Mouse (Mus musculus): ENCODE measurements around the gene 1700003F12Rik. TPM values are rescaled to one million over a fixed set of nuclear protein-coding genes. Genes with fewer than 3 reads are reported as not detected.

The 1700003F12Rik gene
- polyA plus RNA-seq, 1 experiment from 2014 or later = 1.3 TPM

- peaks cover 14% of the 10 kb centered on the region for H3K36me3 ChIP-seq (ENCODE audit: inconsistent target)
- WGBS (ENCODE audit: missing documents) = 79% methylated on average over 5 of the region's 5 CpGs
- no peak overlapping the region for H3K4me3 ChIP-seq (ENCODE audit: inconsistent target)
- H3K27ac ChIP-seq = no peak overlapping the region
- no peaks in the 10 kb centered on the region for H3K79me2 ChIP-seq (ENCODE audit: inconsistent target)
These were observed 10.4 kb downstream of the 1700003F12Rik start for GRCm38 (mm10) chr2:154557184-154557832.

GRCm38 (mm10) chr2:154558264-154559039, 11.6 kb downstream of the 1700003F12Rik start, which contains the start of gene Necab3:
Gene Necab3, minus strand, starts transcription at chr2:154558890.
- H3K4me3 ChIP-seq (ENCODE audit: inconsistent target) = no peak within 1 kb of the TSS
- peaks cover 24% of the 10 kb centered on the region for H3K36me3 ChIP-seq (ENCODE audit: inconsistent target)
- no peaks in the 10 kb centered on the region for H3K79me2 ChIP-seq (ENCODE audit: inconsistent target)
- 21% methylated on average over 31 of the region's 34 CpGs for WGBS (ENCODE audit: missing documents)
- no peak within 1 kb of the TSS for H3K27ac ChIP-seq

GRCm38 (mm10) chr2:154563612-154564170, 16.8 kb downstream of the 1700003F12Rik start:
- Histone ChIP-seq H3K27ac (no peak overlapping the region), H3K36me3 (ENCODE audit: inconsistent target) (peaks cover 26% of the 10 kb centered on the region), H3K79me2 (ENCODE audit: inconsistent target) (peaks cover 39% of the 10 kb centered on the region), H3K4me3 (ENCODE audit: inconsistent target) (no peak overlapping the region)
- 96% methylated on average over 22 of the region's 22 CpGs for WGBS (ENCODE audit: missing documents)

- Histone ChIP-seq H3K36me3 (ENCODE audit: inconsistent target) (peaks cover 24% of the 10 kb centered on the region), H3K79me2 (ENCODE audit: inconsistent target) (peaks cover 41% of the 10 kb centered on the region), H3K4me3 (ENCODE audit: inconsistent target) (no peak overlapping the region), H3K27ac (no peak overlapping the region)
- 95% methylated on average over 3 of the region's 3 CpGs for WGBS (ENCODE audit: missing documents)
These were observed 18.7 kb downstream of the 1700003F12Rik start for GRCm38 (mm10) chr2:154565562-154565961.

- Histone ChIP-seq H3K36me3 (ENCODE audit: inconsistent target) (peaks cover 16% of the 10 kb centered on the region), H3K4me3 (ENCODE audit: inconsistent target) (no peak overlapping the region), H3K27ac (no peak overlapping the region), H3K79me2 (ENCODE audit: inconsistent target) (peaks cover 41% of the 10 kb centered on the region)
- WGBS (ENCODE audit: missing documents) = 92% methylated on average over 8 of the region's 8 CpGs
These were observed 19.8 kb downstream of the 1700003F12Rik start for GRCm38 (mm10) chr2:154566641-154567040.

- Histone ChIP-seq H3K4me3 (ENCODE audit: inconsistent target) (peak overlapping the region; percentile 82), H3K27ac (peak overlapping the region; percentile 79), H3K79me2 (ENCODE audit: inconsistent target) (peaks cover 41% of the 10 kb centered on the region), H3K36me3 (ENCODE audit: inconsistent target) (peaks cover 9% of the 10 kb centered on the region)
- WGBS (ENCODE audit: missing documents) = 94% methylated on average over 2 of the region's 2 CpGs
These were observed 20.9 kb downstream of the 1700003F12Rik start for GRCm38 (mm10) chr2:154567766-154568165.

GRCm38 (mm10) chr2:154568329-154569070, 21.6 kb downstream of the 1700003F12Rik start:
- Histone ChIP-seq H3K79me2 (ENCODE audit: inconsistent target) (peaks cover 41% of the 10 kb centered on the region), H3K27ac (peak overlapping the region; percentile 79), H3K36me3 (ENCODE audit: inconsistent target) (peaks cover 2% of the 10 kb centered on the region; the same call in 1 of the 2 replicates), H3K4me3 (ENCODE audit: inconsistent target) (peak overlapping the region; percentile 82)
- WGBS (ENCODE audit: missing documents) = 33% methylated on average over 10 of the region's 10 CpGs

GRCm38 (mm10) chr2:154569071-154569748, 22.3 kb downstream of the 1700003F12Rik start:
- H3K4me3 ChIP-seq (ENCODE audit: inconsistent target) = peak overlapping the region; percentile 82
- peak overlapping the region; percentile 79 for H3K27ac ChIP-seq
- H3K36me3 ChIP-seq (ENCODE audit: inconsistent target) = no peaks in the 10 kb centered on the region
- H3K79me2 ChIP-seq (ENCODE audit: inconsistent target) = peaks cover 41% of the 10 kb centered on the region
- under 1% methylated on average over 63 of the region's 70 CpGs for WGBS (ENCODE audit: missing documents)

- no peaks in the 10 kb centered on the region for H3K36me3 ChIP-seq (ENCODE audit: inconsistent target)
- WGBS (ENCODE audit: missing documents) = 1% methylated on average over 40 of the region's 44 CpGs
- peak within 1 kb of the TSS; percentile 82 for H3K4me3 ChIP-seq (ENCODE audit: inconsistent target)
- H3K79me2 ChIP-seq (ENCODE audit: inconsistent target) = peaks cover 40% of the 10 kb centered on the region
- peak within 1 kb of the TSS; percentile 79 for H3K27ac ChIP-seq
These were observed 23.0 kb downstream of the 1700003F12Rik start, which contains the start of gene E2f1 for GRCm38 (mm10) chr2:154569836-154570286. Gene E2f1, minus strand, starts transcription at chr2:154569892.

GRCm38 (mm10) chr2:154570666-154571065, 23.8 kb downstream of the 1700003F12Rik start:
- peak overlapping the region; percentile 65 for H3K27ac ChIP-seq
- peak overlapping the region; percentile 45 for H3K4me3 ChIP-seq (ENCODE audit: inconsistent target)
- H3K36me3 ChIP-seq (ENCODE audit: inconsistent target) = no peaks in the 10 kb centered on the region
- peaks cover 32% of the 10 kb centered on the region for H3K79me2 ChIP-seq (ENCODE audit: inconsistent target)
- 18% methylated on average over 4 of the region's 4 CpGs for WGBS (ENCODE audit: missing documents)

GRCm38 (mm10) chr2:154571266-154571665, 24.4 kb downstream of the 1700003F12Rik start:
- Histone ChIP-seq H3K27ac (peak overlapping the region; percentile 65), H3K36me3 (ENCODE audit: inconsistent target) (no peaks in the 10 kb centered on the region), H3K79me2 (ENCODE audit: inconsistent target) (peaks cover 26% of the 10 kb centered on the region), H3K4me3 (ENCODE audit: inconsistent target) (no peak overlapping the region)
- 74% methylated on average over 4 of the region's 4 CpGs for WGBS (ENCODE audit: missing documents)

GRCm38 (mm10) chr2:154571976-154572375, 25.1 kb downstream of the 1700003F12Rik start:
- H3K4me3 ChIP-seq (ENCODE audit: inconsistent target) = no peak overlapping the region
- H3K79me2 ChIP-seq (ENCODE audit: inconsistent target) = peaks cover 19% of the 10 kb centered on the region
- no peaks in the 10 kb centered on the region for H3K36me3 ChIP-seq (ENCODE audit: inconsistent target)
- 91% methylated on average over 8 of the region's 8 CpGs for WGBS (ENCODE audit: missing documents)
- H3K27ac ChIP-seq = no peak overlapping the region

GRCm38 (mm10) chr2:154572996-154573395, 26.1 kb downstream of the 1700003F12Rik start:
- 94% methylated on average over 3 of the region's 3 CpGs for WGBS (ENCODE audit: missing documents)
- no peaks in the 10 kb centered on the region for H3K36me3 ChIP-seq (ENCODE audit: inconsistent target)
- H3K4me3 ChIP-seq (ENCODE audit: inconsistent target) = no peak overlapping the region
- H3K79me2 ChIP-seq (ENCODE audit: inconsistent target) = peaks cover 9% of the 10 kb centered on the region
- H3K27ac ChIP-seq = no peak overlapping the region

GRCm38 (mm10) chr2:154574271-154574670, 27.4 kb downstream of the 1700003F12Rik start:
- H3K4me3 ChIP-seq (ENCODE audit: inconsistent target) = no peak overlapping the region
- WGBS (ENCODE audit: missing documents) = 17% methylated on average over 7 of the region's 7 CpGs
- H3K27ac ChIP-seq = no peak overlapping the region

More at GRCm38 (mm10) chr2:154574271-154574670, 27.4 kb downstream of the 1700003F12Rik start:
- H3K36me3 ChIP-seq (ENCODE audit: inconsistent target) = no peaks in the 10 kb centered on the region
- H3K79me2 ChIP-seq (ENCODE audit: inconsistent target) = no peaks in the 10 kb centered on the region
